ENCODE assay signal across 7 mouse cellular contexts in the genomic region with DNA sequence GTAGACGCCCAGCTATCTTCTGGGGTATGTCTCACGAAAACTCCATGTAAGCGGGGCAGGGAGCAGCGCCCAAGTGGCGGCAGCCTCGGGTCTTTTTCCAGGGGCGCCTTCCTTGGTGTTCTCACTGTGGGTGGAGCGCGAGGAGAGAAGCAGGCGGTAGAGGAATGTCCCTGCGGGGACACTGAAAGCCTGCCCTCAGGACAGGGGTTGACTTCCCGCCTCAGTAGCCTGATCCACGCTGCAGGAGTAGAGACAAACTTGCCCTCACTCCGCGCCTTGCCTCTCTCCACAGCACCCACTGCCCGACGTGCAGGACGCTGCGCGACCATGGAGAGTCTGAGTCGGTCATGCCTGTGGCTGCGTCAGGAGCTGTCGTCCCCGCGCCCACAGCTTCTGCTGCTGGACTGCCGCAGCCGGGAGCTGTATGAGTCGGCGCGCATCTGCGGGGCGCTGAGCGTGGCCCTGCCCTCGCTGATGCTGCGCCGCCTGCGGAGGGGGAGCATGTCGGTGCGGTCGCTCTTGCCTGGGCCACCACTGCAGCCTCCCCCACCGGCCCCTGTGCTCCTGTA. TPM values are rescaled to one million over a fixed set of nuclear protein-coding genes. Genes with fewer than 3 reads are reported as not detected.
DNase-seq lines count a peak whose midpoint lies in the region; ATAC-seq and TF ChIP-seq lines count a peak whose summit lies in the region.

No protein-coding gene starts in this region.

- no peak overlapping the region for H3K27ac ChIP-seq in forebrain, embryonic 14.5 days (ENCODE audit: low read depth, low read length)
- no peak overlapping the region for H3K27ac ChIP-seq in liver, embryonic 14.5 days
- no peak overlapping the region for H3K27ac ChIP-seq in stomach, postnatal 0 days (replicated peaks)

- no peak overlapping the region for H3K9ac ChIP-seq in forebrain, embryonic 14.5 days (ENCODE audit: low read length)
- H3K9ac ChIP-seq in liver, embryonic 14.5 days (replicated peaks), result no peak overlapping the region
- no peak overlapping the region; the same call in 1 of the 2 replicates for H3K9ac ChIP-seq in stomach, postnatal 0 days (ENCODE audit: low read length)

- peak overlapping the region; percentile 19 for H3K4me3 ChIP-seq in forebrain, embryonic 14.5 days (ENCODE audit: low read depth, low read length)
- H3K4me3 ChIP-seq in liver, embryonic 14.5 days (ENCODE audit: insufficient read depth in 1 of 2, low read depth in 2 of 2, low read length in 2 of 2), result peak overlapping the region; percentile 43 to 56
- peak overlapping the region; percentile 29; the same call in 1 of the 2 replicates for H3K4me3 ChIP-seq in stomach, postnatal 0 days (ENCODE audit: low read depth, low read length)

- DNase-seq in thymus, postnatal 4 days, result peak; percentile 25
- DNase-seq in thymus, adult 18-20 months, result no peak
- DNase-seq in forebrain, embryonic 14.5 days (ENCODE audit: low spot score), result peak; percentile 9
- no peak for DNase-seq in liver, embryonic 14.5 days (ENCODE audit: low read depth in 3 of 3, low spot score in 3 of 3)
- no peak for DNase-seq in stomach, postnatal 0 days (ENCODE audit: low spot score)
- DNase-seq in cerebellum, adult 11 months, result no peak

- peaks cover 27% of the 10 kb centered on the region for H3K27me3 ChIP-seq in forebrain, embryonic 14.5 days (replicated peaks; ENCODE audit: control insufficient read depth, insufficient read depth, low read length)
- peaks cover 53% of the 10 kb centered on the region for H3K27me3 ChIP-seq in liver, embryonic 14.5 days (ENCODE audit: control insufficient read depth, insufficient read depth, low read length)
- H3K27me3 ChIP-seq in stomach, postnatal 0 days (ENCODE audit: control insufficient read depth, insufficient read depth, low read length), result no peaks in the 10 kb centered on the region

- 34% methylated on average over 41 of the region's 41 CpGs for WGBS in forebrain, embryonic 14.5 days
- WGBS in liver, embryonic 14.5 days (ENCODE audit: insufficient replicate concordance), result 14% methylated on average over 40 of the region's 41 CpGs
- 13% methylated on average over 36 of the region's 41 CpGs for WGBS in stomach, postnatal 0 days

- H3K4me1 ChIP-seq in forebrain, embryonic 14.5 days (ENCODE audit: control insufficient read depth, insufficient read depth, low read length), result no peaks in the 10 kb centered on the region
- no peaks in the 10 kb centered on the region; a peak in 1 of 4 replicates for H3K4me1 ChIP-seq in liver, embryonic 14.5 days (replicated peaks; ENCODE audit: control insufficient read depth in 2 of 2, insufficient read depth in 2 of 2, low read length in 1 of 2)
- no peaks in the 10 kb centered on the region for H3K4me1 ChIP-seq in stomach, postnatal 0 days (replicated peaks; ENCODE audit: control insufficient read depth, insufficient read depth)

- H3K9me3 ChIP-seq in forebrain, embryonic 14.5 days (replicated peaks; ENCODE audit: control insufficient read depth, low read length), result no peaks in the 10 kb centered on the region
- no peaks in the 10 kb centered on the region for H3K9me3 ChIP-seq in liver, embryonic 14.5 days (ENCODE audit: control insufficient read depth, low read length)
- no peaks in the 10 kb centered on the region for H3K9me3 ChIP-seq in stomach, postnatal 0 days (ENCODE audit: control insufficient read depth, low read length)

- no peak for TF ChIP-seq EP300 in liver, embryonic 14.5 days (IDR thresholded peaks at IDR 0.05; ENCODE audit: low read depth)
- no peak for TF ChIP-seq EP300 in stomach, postnatal 0 days (optimal IDR thresholded peaks at IDR 0.05)

- no peaks in the 10 kb centered on the region for H3K36me3 ChIP-seq in forebrain, embryonic 14.5 days (ENCODE audit: control insufficient read depth, insufficient read depth, low read length)
- no peaks in the 10 kb centered on the region for H3K36me3 ChIP-seq in liver, embryonic 14.5 days (replicated peaks; ENCODE audit: control insufficient read depth, insufficient read depth, low read depth)
- no peaks in the 10 kb centered on the region for H3K36me3 ChIP-seq in stomach, postnatal 0 days (ENCODE audit: control insufficient read depth, insufficient read depth, low read length)

- ATAC-seq in forebrain, embryonic 14.5 days, result 0 out of 2 replicates have a peak, but pooled peaks have one; percentile 35
- ATAC-seq in liver, embryonic 14.5 days (ENCODE audit: insufficient read depth), result no peak
- ATAC-seq in stomach, postnatal 0 days (ENCODE audit: low FRiP score, low TSS enrichment), result peak; percentile 16; the same call in 1 of the 2 replicates
- ATAC-seq in erythroid progenitor cell, adult 5-6 weeks (replicated peaks; ENCODE audit: low FRiP score, poor library complexity, severe bottlenecking), result no peak

- TF ChIP-seq CTCF in liver, embryonic 14.5 days (IDR thresholded peaks at IDR 0.05; ENCODE audit: low read depth), result no peak
- no peak for TF ChIP-seq CTCF in stomach, postnatal 0 days (IDR thresholded peaks at IDR 0.05; ENCODE audit: low read depth)

- H3K4me2 ChIP-seq in forebrain, embryonic 14.5 days (ENCODE audit: low read length), result peak overlapping the region; percentile 49
- H3K4me2 ChIP-seq in liver, embryonic 14.5 days (ENCODE audit: low read depth), result peak overlapping the region; percentile 49
- peak overlapping the region; percentile 49 for H3K4me2 ChIP-seq in stomach, postnatal 0 days (replicated peaks; ENCODE audit: low read depth)

RNA-seq across cellular contexts. Expression of a gene that starts 0.8 kb away (rescaled TPM):
- 0.22 and 0.27 TPM in 2 replicates for polyA plus RNA-seq in forebrain, embryonic 14.5 days (2014; fragmentation: Nextera tagmentation; extraction: Ambion mirVana)
- polyA plus RNA-seq in liver, embryonic 14.5 days (2012; rRNA removed), result 23.0 and 24.7 TPM in 2 replicates
- 8.1 and 9.3 TPM in 2 replicates for polyA plus RNA-seq in liver, embryonic 14.5 days (2014; fragmentation: Nextera tagmentation; extraction: Ambion mirVana)
- polyA plus RNA-seq in stomach, postnatal 0 days (2015; fragmentation: Nextera tagmentation; extraction: Ambion mirVana), result 8.2 and 8.9 TPM in 2 replicates
- total RNA-seq in erythroid progenitor cell, adult 5-6 weeks (2015; ENCODE audit: low replicate concordance), result not detected in 2 replicates
- total RNA-seq in erythroid progenitor cell, adult 5-6 weeks (2017; ENCODE audit: low replicate concordance), result not detected in 2 replicates

RNA-seq across cellular contexts. Expression of a gene that starts 19.9 kb away (rescaled TPM):
- polyA plus RNA-seq in forebrain, embryonic 14.5 days (2014; fragmentation: Nextera tagmentation; extraction: Ambion mirVana), result 116 and 118 TPM in 2 replicates
- 0.89 and 0.93 TPM in 2 replicates for polyA plus RNA-seq in liver, embryonic 14.5 days (2012; rRNA removed)
- 0.96 TPM in 2 replicates for polyA plus RNA-seq in liver, embryonic 14.5 days (2014; fragmentation: Nextera tagmentation; extraction: Ambion mirVana)
- 19.3 and 24.5 TPM in 2 replicates for polyA plus RNA-seq in stomach, postnatal 0 days (2015; fragmentation: Nextera tagmentation; extraction: Ambion mirVana)
- not detected in 2 replicates for total RNA-seq in erythroid progenitor cell, adult 5-6 weeks (2015; ENCODE audit: low replicate concordance)
- total RNA-seq in erythroid progenitor cell, adult 5-6 weeks (2017; ENCODE audit: low replicate concordance), result not detected in 2 replicates

RNA-seq across cellular contexts. Expression of a gene that starts 33.0 kb away (rescaled TPM):
- polyA plus RNA-seq in forebrain, embryonic 14.5 days (2014; fragmentation: Nextera tagmentation; extraction: Ambion mirVana), result 6.2 and 6.8 TPM in 2 replicates
- 1.7 and 2.0 TPM in 2 replicates for polyA plus RNA-seq in liver, embryonic 14.5 days (2012; rRNA removed)
- 0.29 and 0.34 TPM in 2 replicates for polyA plus RNA-seq in liver, embryonic 14.5 days (2014; fragmentation: Nextera tagmentation; extraction: Ambion mirVana)
- 7.5 and 9.2 TPM in 2 replicates for polyA plus RNA-seq in stomach, postnatal 0 days (2015; fragmentation: Nextera tagmentation; extraction: Ambion mirVana)
- 1.3 and 1.4 TPM in 2 replicates for total RNA-seq in erythroid progenitor cell, adult 5-6 weeks (2015; ENCODE audit: low replicate concordance)
- total RNA-seq in erythroid progenitor cell, adult 5-6 weeks (2017; ENCODE audit: low replicate concordance), result 0.51 TPM in 1 of 2 replicates, not detected in the other

Comparison
In these comparisons a context has a peak if more than half of its experiments do, and no peak if none do; other contexts are left out.
1. DNase-seq: peak in thymus, postnatal 4 days (single experiment) and forebrain, embryonic 14.5 days (single experiment); none in thymus, adult 18-20 months (0 of 2), liver, embryonic 14.5 days (0 of 3), stomach, postnatal 0 days (single experiment) and cerebellum, adult 11 months (single experiment).
2. ATAC-seq: peak in forebrain, embryonic 14.5 days (single experiment) and stomach, postnatal 0 days (single experiment); none in liver, embryonic 14.5 days (single experiment) and erythroid progenitor cell, adult 5-6 weeks (single experiment).
3. RNA of a gene that starts 19.9 kb away (polyA plus RNA-seq): 116 to 118 TPM in forebrain, embryonic 14.5 days and 19.3 to 24.5 TPM in stomach, postnatal 0 days; 0.89 to 0.96 TPM in liver, embryonic 14.5 days; every median in the first group is over 10 times any median in the second.
4. Peak in every context shown above with its lines, with median percentiles within 50 percentile points of each other: H3K4me2 ChIP-seq and H3K4me3 ChIP-seq.